Mouse (Mus musculus) heart, adult 9 months (tissue): ENCODE results near the gene Dnajb2.

Experiments used
- DNase-seq, 2 experiments: peaks; one replicate each; pipeline ENCODE4 v3.0.0; 2022; ENCODE audit warnings: low spot score in 2 of 2

Gene Dnajb2

DNA sequence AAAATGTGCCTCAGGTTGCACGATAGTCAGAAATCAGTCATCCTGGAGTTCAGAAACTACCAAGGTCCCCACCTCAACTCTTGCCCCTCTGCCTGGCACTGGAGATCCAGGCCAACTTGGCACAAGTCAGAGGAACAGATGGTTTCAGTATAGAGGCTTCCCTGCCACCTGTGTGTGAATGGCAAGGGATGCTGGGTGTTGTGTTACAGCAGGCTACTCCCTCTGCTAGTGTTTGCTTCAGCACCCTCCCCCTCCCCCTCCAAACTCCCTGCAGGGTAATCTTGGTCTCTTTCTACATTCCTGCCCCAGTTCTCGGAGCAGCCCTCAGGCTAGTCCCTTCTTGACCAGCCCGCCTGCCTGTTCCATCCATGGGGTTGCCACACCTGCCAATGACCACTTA lies 14.3 kb downstream of the Dnajb2 start:
- no peak for DNase-seq

DNA sequence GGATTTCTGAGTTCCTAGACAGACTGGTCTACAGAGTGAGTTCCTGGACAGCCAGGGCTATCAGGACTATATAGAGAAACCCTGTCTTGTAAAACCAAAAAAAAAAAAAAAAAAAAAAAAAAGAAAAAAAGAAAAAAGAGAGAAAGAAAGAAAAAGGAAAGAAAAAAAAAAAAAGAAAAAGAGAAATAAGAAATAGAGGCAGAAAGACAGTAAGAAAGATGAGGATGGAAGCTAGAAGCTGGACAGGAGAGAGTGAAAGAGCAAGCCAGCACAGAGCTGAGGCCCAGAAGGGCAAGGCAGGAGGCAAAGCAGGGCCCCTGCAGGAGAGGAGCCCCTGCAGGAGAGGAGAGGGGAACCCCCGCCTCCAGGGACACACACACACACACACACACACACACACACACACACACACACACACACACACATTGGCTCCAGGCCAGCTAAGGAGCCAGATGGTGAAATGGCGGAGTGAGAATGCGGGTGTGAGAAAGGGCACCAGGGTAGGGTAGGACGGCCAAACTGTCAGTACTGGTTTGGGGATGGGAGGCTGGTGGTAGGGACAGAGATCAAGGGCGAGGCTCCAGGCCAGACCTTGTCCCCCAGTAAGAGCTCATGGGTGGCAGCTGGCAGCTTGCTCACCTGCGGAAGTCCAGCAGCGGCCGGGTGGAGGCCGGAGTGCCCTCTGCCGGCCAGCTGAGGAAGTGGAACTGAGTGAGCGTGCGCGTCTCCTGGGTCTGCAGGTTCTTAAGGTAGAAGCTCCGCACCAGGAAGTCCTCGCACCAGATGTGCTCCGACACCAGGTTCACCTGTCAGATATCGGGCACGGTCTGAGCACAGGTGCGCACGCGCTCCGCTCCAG lies 15.1 kb downstream of the Dnajb2 start:
- DNase-seq, result peak; percentile 72 to 77

DNA sequence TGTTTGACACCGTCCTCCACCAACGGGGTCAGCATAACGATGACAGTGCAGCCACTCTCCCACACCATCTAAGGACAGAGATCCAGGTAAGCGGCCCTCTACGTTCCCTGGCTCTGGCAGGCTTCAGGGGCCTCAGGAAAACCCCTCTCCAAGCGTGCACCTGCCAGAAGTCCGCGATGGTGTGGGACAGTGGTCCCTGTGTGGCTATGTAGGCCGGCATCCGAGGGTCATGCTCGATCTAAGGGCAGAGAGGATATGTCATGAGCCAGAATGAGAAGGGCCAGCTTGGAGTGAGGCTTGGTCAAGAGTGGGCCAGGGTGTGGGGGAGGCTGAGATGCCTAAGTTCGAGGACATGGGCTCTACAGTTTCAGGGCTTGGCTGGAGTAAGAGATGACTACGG lies 16.1 kb downstream of the Dnajb2 start:
- DNase-seq, result no peak

DNA sequence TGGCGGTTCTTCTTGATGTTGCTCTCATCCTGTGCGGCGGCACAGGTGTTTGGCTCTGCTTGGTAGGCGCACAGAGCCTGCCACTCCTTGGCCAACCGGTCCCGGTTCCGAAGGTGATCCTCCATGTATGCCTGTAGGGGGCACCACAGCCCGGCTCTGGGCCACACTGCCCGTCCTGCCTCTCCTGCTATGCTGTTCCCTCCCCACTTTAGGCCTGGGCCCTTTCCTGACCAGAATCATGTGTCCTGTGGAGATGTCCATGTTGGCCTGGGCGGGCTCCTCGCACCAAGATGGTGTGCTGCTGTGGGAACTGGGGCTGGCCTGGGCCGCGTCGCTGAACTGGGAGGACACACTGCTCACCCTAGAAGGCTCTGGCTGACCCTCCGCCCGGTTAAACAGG lies 16.8 kb downstream of the Dnajb2 start:
- no peak for DNase-seq

DNA sequence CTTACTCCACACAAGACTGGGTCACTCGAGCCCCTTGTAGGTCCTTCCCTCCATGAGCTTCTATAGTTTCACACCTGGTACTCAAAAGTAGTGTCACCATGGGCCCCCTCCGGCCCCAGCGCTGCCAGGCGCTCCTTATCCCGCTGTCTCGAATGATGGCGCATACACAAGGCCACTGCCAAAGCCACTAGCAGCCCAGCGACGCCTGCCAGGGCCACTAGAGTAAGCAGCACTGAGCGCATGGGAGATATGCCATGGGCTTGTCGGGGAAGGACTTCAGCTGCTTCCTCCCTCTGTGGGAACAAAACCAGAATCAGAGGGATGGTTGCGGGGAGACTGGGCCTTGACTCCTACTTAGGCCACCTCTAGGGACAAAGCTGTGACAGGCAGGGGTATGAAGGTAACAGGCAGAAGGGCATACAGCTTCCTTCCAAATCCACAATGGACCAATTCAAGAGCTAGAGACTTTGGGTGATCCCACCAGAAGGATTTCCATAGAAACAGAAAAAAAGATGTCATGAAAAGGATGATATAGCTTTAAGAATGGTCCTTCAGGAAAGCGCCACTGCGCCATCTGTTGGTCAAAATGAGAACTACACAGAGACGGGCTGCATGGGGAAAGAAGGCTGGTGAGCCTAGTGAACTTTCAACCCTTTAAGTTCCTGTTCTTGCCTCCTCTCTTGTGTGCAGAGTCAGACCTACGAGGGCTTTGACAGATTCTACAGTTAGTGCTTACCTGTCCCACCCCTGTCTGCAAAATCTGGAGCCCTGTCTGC lies 17.8 kb downstream of the Dnajb2 start:
- peak in 1 of 2 experiments; percentile 74 for DNase-seq

DNA sequence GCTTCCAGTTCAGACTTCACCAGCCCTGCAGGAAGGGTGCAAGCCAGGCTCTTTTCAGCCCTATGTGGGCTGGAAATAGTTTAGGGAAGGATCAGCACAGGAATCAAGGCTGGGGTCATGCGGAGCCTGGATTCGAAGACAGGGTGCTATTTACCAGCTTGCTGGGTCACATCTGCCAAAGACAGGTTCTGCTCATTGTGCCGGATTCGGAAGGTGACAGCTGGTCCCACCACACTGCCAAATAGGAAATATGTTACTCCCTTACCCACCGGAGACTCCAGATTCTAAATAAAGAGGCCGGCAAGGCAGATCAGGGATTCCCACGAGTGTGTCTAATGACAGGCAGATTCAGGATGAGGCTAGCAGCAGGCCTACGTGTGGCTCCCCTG lies 18.4 kb downstream of the Dnajb2 start:
- DNase-seq, result no peak

DNA sequence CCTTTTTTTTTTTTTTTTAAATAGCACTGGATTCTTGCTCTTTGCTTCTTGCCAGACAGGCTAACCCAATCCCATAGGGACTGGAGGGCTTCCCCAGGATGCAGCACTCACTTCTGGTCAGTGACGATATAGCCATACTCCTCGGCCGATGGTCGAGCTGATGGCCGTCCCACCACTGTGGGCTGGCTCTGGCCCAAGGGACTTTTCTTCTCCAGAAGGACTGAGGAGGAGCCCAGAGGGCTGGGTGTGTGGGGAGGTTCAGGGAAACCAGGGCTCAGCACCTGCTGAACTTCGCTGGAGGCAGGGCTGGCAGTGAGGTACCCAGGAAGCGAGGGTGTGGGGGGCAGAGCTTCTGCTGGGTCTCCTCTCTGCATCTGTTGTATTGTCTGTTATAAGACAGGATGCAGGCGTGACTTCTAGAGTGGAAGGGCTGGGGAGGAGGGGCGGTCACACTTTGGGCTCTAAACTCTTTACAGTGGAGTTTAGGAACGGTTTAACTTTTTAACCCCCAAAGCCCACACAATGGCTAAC lies 19.4 kb downstream of the Dnajb2 start:
- no peak for DNase-seq

DNA sequence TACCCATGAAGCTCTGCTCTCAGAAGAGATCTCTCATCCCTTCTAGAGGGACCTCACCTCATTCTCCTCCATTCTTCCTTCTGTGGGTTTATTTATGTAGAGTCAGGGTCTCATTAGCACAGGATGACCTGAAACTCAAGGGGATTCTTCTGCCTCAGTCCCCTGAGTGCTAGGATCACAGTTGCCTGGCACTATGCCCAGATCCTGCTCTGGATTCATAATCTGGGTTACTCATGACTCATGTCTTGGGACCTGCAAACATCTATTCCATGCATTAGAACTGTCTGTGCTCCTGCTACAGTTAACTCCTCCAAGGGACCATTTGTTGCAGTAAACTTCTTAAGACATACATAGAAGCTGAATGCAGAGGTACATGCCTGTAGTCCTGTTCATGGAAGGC lies 25.1 kb downstream of the Dnajb2 start:
- no peak for DNase-seq

DNA sequence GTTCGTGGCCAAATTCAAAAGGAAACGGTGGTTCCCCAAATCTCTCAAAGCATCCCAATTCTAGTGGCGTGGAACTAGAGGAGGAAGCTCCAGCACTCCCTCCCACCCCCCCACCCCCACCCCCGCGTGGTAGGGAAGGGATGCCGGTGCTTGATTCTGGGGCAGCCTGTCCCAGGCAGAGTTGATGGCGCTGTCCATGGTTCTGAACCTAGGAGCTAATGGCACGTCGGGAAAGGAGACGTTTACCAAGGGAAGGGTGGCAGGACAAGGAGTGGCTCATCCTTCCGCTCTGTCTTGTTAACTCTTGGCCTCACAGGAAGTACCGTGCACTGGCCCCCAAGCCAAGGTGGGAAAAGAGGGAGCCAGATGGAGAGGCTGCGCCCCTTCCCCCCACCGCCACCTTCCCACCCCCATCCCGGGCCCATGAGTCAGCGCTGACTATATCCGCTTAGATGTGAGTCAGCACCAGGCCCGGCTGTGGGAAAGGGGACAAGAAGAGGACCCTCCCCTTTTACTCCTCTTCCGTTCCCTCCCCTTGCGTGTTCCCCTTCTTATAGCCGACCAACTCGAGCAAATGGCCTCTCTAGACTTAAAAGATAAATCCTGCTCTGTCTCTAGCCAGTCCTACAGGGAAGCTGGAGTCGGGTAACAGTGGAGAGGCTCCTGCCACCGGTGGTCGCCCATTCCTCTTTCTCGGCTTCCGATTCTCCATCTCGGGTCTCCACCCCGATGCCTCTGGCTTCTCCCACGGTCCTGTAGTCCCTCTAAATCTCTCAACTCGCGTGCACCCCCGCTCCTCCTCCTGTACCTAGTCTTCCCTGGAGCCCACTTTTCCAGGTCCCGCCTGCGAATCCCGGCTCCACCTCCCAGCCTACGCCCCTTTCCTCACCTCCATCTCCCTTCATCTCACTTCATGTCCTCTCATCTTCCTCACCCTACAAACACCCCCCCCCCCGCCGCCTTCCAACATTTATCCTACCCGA lies 27.1 kb downstream of the Dnajb2 start:
- no peak for DNase-seq

DNA sequence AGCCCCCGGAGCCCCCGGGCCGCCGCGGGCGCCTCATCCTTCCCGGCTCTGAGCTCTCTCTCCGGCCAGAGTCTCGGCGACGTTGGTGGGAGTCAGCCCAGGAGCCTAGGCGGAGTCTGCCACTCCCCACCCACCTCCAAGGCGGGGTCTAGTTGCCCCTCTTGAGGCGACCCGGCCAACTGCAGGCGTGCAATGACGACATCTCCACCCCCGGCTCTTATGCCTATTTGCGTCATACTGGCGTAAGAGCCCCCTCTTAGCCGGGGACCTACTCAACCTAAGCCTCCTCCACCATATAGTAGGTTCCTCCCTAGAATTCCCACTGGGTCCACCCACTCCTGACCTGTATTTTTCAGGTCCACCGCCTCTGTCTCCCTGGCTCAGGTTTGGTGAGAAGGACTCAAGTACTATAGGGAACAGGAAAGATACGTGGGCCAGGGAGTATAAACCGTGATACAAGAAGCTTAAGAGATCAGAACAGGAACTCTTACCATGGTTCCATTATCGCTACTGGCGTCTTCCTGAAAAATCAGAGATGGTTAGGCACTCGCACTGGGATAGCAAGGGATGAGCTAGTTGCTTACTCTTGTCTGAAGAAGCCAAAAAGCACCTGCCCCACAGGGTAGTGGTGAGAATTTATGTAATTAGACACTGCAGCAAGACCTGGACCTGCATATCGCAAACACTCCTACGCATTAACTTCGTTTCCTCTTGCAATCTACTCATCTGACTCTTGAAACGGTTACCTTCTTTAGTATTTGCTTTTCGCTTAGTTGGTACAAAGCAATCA lies 28.1 kb downstream of the Dnajb2 start, which contains the start of gene Ptprn:
Gene Ptprn (minus strand): TSS at position 412 of the 790 bp plus-strand sequence.
- no peak for DNase-seq

DNA sequence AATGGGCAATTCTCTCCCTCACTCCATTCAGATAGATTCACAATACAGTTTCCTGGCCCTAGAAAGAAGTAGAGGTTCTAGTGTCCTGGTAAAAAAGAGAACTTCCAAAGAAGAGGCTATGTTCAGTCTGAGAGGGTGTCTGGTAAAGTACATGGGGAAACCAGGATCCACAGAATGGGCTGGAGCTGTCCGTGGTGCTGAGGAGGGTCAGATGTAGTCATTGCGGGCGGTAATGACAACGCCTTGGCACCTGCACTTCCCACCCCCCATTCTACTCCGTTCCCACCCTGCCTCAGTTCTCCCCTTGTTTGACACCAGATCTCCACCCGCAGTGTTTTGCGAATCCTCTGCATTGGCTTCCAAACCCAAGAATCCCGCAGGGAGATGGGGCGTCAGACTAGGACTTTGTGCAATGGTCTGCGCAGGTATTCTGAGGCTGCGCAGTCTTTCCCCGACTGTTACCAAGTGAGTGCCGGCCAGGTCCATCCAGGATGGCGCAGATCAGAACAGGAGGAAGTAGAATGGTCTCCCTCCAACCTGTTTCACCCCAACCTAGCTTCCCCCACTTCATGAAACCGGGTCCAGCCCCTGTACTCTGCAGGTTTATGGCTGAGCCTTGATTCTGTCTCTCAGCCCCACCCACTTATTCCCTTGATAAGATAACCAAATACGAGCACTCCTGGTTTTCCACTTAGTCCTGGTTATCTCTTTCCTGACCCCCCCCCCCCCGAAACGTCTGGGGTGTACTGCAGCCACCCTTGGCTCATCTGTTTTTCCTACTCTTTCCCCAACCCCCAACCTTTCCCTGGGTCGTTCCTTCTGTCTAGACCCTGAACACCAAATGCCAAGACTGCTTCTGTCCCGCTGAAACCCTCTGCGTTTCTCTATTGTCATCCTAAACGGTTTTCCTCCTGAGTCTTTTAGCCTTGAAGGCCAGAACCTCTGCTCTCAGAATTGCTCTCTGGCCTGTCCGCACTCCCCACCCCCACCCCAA lies 41.3 kb downstream of the Dnajb2 start:
- DNase-seq, result no peak

DNA sequence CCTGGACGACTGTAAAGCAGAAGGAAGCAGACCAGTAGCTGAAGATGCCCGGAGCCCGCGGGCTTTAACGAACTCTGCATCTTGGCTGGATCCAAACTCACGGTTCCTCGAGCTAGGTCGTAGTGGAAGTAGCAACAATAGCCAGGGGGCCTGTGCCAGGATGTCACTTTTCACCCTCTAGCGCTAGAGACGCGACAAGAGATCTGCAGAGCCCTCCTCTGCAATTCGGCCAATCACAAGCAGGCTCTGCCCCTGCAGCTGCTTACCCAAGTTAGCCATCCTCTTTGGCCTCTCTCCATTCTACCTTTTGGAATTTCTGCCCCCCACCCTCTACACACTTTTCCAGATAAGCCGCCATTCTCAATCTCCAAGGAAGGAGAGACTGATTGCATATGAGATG lies 42.0 kb downstream of the Dnajb2 start, which contains the start of gene Resp18:
Gene Resp18 (minus strand): TSS at position 188 of the 400 bp plus-strand sequence.
- no peak for DNase-seq

DNA sequence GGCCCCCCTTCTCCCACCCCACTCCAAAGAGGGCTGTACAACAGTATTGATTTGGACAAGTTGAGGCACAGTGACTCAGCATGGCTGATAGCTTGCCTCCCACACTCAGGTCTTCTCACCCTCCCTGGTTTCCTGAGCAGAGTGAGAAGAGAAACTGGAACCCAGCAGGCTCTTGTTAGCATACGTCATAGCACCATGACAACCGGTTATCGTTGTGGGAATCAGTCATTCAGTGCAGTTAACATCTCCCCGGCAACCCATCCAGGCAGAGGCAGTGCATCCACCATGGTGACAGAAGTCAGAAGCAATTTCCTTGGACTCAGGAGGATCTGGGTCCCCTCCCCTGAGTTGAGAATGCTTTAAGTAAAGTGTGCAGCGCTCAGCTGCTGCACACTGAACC lies 46.8 kb downstream of the Dnajb2 start:
- no peak for DNase-seq

DNA sequence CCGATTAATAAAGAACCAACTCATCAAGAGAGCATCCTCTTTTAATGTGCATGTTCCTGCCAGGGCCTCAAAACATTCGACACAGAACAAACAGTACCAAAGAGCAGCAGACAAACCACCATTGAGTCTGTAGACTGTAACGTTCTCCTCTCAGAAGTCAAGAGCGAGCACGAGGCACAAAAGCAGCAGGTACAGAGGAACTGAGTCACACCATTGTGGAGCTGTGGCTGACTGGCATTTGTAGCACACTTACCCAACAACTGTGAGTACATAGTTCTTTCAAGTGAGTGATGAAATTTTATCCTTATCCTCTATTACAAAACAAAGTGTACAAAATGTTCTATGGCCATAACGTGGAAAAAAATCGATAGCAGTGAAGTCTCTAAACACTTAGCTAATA lies 48.7 kb downstream of the Dnajb2 start:
- DNase-seq, result no peak

DNA sequence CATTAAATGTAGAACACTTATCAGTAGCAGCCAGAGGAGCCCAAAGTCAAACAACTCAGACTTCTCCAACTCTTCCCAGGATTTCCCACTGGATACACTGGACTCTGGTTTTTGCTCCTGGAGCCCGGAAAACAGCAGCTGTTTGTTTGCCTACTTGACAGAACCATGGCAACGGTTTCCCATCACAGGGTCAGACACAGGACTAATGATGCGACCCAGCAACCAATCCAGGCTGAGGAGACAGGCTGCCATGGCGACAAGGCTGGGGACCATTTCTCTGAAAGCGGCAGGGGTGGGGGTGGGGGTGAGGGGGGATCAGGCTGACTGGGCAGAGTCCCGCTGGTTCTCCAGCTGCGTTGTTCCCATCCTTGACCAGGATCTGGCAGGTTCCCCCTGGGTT lies 53.2 kb downstream of the Dnajb2 start:
- DNase-seq, result peak; percentile 39 to 53

DNA sequence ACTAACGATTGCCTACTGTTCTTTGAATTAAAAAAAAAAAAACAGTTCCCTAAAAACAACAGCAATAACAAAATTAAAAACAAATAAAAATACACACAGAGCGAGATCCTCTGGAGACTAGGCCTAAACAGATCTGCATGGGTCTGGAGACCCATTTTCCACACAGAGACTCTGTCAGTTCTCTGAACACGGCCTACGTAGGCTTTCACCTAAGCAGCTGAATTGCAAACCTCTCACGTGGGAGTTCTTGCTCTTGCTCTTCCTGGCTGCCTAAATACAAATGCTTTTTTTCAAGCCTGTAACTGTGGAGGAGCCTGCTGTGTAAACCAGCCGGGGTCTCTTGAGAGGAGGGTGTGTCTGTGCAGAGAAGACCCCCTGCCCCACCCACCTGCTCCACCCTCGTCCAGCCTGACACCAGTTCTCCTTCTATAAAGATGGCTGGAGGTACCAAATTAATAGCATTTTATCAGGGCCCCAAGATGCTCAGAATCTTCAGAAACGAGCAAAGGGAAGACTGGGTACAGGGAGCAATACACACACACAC lies 53.8 kb downstream of the Dnajb2 start:
- no peak for DNase-seq

DNA sequence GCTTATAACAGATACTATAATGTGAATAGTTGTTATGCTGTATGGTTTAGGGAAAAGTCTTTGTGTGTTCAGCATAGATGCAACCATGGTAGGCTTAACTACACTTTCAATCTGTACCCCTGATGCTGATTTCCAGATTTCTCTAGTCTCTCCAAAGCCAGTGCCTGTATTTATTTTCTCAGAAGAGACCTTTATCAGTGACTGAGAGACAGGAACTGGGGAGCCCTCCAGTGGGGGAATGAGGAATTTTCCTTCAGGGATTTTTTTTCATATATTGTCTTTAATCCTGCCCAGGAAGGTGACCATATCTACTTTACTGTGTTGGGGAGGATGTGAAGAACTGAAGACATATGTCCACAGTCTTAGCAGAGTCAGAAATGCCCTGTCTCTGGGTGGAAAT lies 54.4 kb downstream of the Dnajb2 start:
- DNase-seq, result peak in 1 of 2 experiments; percentile 19

DNA sequence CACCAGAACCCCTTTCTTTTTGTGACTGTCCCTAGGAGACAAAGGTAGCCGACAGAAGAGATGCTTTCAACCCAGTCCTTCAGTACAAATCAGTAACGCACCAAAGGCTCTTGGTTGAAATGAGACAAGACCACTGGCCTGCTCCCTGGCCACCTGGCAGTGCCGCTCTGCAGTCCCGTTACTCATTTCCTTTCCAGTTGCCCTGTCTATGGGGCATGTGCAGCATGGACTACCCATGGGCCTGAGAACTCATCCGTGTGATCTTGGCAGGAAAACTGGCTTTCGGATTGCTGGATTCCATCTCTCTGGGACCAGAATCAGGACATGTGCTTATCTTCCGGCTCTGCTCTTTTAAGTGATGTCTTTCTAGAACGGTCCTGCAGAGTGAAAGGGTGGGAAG lies 55.1 kb downstream of the Dnajb2 start:
- DNase-seq, result no peak
